ENCODE assay signal across 9 mouse cellular contexts in the genomic region with DNA sequence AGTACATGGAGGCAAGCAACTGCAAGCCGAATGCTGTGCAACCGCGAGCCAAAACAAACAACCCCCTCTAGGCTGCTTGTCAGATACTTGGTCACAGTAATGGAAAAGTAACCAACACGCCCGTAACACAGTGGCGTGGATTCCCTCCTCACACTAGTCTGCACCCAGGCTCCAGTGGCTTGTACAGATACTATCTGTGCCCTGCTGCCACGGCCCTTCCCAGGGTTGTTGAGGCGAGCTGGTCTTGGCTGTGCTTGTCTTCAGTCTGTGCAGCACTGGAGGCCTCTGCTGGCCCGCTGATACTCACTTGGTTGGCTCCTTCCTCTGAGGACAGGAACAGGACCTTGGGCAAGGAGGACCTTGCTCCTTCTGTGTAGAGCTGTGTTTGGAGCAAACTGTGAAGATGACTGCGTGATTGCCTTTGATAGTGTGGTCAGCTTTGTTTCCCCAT. TPM values are rescaled to one million over a fixed set of nuclear protein-coding genes. Genes with fewer than 3 reads are reported as not detected.
DNase-seq lines count a peak whose midpoint lies in the region; ATAC-seq lines count a peak whose summit lies in the region.
"Had no signal": no experiment of that assay in that cellular context is flagged by ENCODE, and none has a peak within 500 bp of the region (broad histone marks: within the 10 kb centered on the region; RNA-seq: fewer than 3 reads in every experiment).

No protein-coding gene starts in this region.

- WGBS in intestine, embryonic 16.5 days: 68% methylated on average over 10 of the region's 10 CpGs
- 80% methylated on average over 10 of the region's 10 CpGs for WGBS in forebrain, embryonic 15.5 days

- H3K27me3 ChIP-seq in intestine, embryonic 16.5 days (replicated peaks; ENCODE audit: control insufficient read depth, insufficient read depth, low read length): no peaks in the 10 kb centered on the region
- no peaks in the 10 kb centered on the region for H3K27me3 ChIP-seq in forebrain, embryonic 15.5 days
- H3K27me3 ChIP-seq: limb, embryonic 12.5 days had no signal

- H3K36me3 ChIP-seq in intestine, embryonic 16.5 days (ENCODE audit: control insufficient read depth, insufficient read depth, low read length): no peaks in the 10 kb centered on the region
- H3K36me3 ChIP-seq in forebrain, embryonic 15.5 days: no peaks in the 10 kb centered on the region
- H3K36me3 ChIP-seq: limb, embryonic 12.5 days had no signal

- no peak overlapping the region for H3K27ac ChIP-seq in intestine, embryonic 16.5 days (ENCODE audit: low read length)
- H3K27ac ChIP-seq in forebrain, embryonic 15.5 days (replicated peaks): no peak overlapping the region

- 0 out of 2 replicates have a peak, but pooled peaks have one; percentile 9 for ATAC-seq in erythroid progenitor cell, adult 5-6 weeks (replicated peaks; ENCODE audit: low FRiP score, poor library complexity, severe bottlenecking)
- ATAC-seq in intestine, embryonic 16.5 days: peak; percentile 65
- ATAC-seq in megakaryocyte-erythroid progenitor cell, adult 5-6 weeks (replicated peaks; ENCODE audit: low FRiP score, low TSS enrichment, poor library complexity, severe bottlenecking): peak; percentile 80
- ATAC-seq in forebrain, embryonic 15.5 days (replicated peaks): no peak

- H3K4me2 ChIP-seq in intestine, embryonic 16.5 days (ENCODE audit: low read depth, low read length): no peak overlapping the region
- H3K4me2 ChIP-seq in forebrain, embryonic 15.5 days (replicated peaks): no peak overlapping the region
- H3K4me2 ChIP-seq: limb, embryonic 12.5 days had no signal

- no peaks in the 10 kb centered on the region for H3K9me3 ChIP-seq in intestine, embryonic 16.5 days (ENCODE audit: control insufficient read depth, low read length)
- no peaks in the 10 kb centered on the region for H3K9me3 ChIP-seq in forebrain, embryonic 15.5 days
- H3K9me3 ChIP-seq: limb, embryonic 12.5 days had no signal

- H3K4me1 ChIP-seq in intestine, embryonic 16.5 days (ENCODE audit: control insufficient read depth, insufficient read depth, low read length): peaks cover 39% of the 10 kb centered on the region
- H3K4me1 ChIP-seq in forebrain, embryonic 15.5 days: peaks cover 6% of the 10 kb centered on the region; the same call in 1 of the 2 replicates

- DNase-seq in urinary bladder, adult 18-20 months (ENCODE audit: low spot score in 2 of 2): peak; percentile 39 to 46
- no peak for DNase-seq in urinary bladder, postnatal 10 days (ENCODE audit: low spot score)
- no peak for DNase-seq in left cerebral cortex, adult 11 months (ENCODE audit: low spot score)
- no peak for DNase-seq in left cerebral cortex, adult 9 months (ENCODE audit: low spot score in 2 of 2)

- no peak overlapping the region for H3K9ac ChIP-seq in intestine, embryonic 16.5 days (ENCODE audit: low read depth, low read length)
- no peak overlapping the region for H3K9ac ChIP-seq in forebrain, embryonic 15.5 days (replicated peaks)

- H3K4me3 ChIP-seq in intestine, embryonic 16.5 days (ENCODE audit: low read length): no peak overlapping the region
- no peak overlapping the region for H3K4me3 ChIP-seq in forebrain, embryonic 15.5 days
- H3K4me3 ChIP-seq: limb, embryonic 12.5 days had no signal

RNA-seq across cellular contexts. Expression of gene Inpp5a, which starts 52.9 kb away (rescaled TPM):
- 17.7 and 20.1 TPM in 2 replicates for total RNA-seq in erythroid progenitor cell, adult 5-6 weeks (2015; ENCODE audit: low replicate concordance)
- total RNA-seq in erythroid progenitor cell, adult 5-6 weeks (2017; ENCODE audit: low replicate concordance): 9.0 and 14.7 TPM in 2 replicates
- 8.9 and 27.7 TPM in 2 replicates for polyA plus RNA-seq in intestine, embryonic 16.5 days (2015; fragmentation: Nextera tagmentation; extraction: Ambion mirVana)
- 4.6 and 8.2 TPM in 2 replicates for total RNA-seq in megakaryocyte-erythroid progenitor cell, adult 5-6 weeks (2014; fragmentation: Nextera tagmentation)
- 3.2 and 4.9 TPM in 2 replicates for total RNA-seq in megakaryocyte-erythroid progenitor cell, adult 5-6 weeks (2017)
- polyA plus RNA-seq in forebrain, embryonic 15.5 days (2015; fragmentation: Nextera tagmentation; extraction: Ambion mirVana): 10.8 and 12.7 TPM in 2 replicates

Comparison
In these comparisons a context has a peak if more than half of its experiments do, and no peak if none do; other contexts are left out.
1. DNase-seq: peak in urinary bladder, adult 18-20 months (2 of 2); none in urinary bladder, postnatal 10 days (single experiment), left cerebral cortex, adult 11 months (single experiment) and left cerebral cortex, adult 9 months (0 of 2).